Comparison of ENCODE assay signal across 8 mouse cellular contexts in the genomic region with DNA sequence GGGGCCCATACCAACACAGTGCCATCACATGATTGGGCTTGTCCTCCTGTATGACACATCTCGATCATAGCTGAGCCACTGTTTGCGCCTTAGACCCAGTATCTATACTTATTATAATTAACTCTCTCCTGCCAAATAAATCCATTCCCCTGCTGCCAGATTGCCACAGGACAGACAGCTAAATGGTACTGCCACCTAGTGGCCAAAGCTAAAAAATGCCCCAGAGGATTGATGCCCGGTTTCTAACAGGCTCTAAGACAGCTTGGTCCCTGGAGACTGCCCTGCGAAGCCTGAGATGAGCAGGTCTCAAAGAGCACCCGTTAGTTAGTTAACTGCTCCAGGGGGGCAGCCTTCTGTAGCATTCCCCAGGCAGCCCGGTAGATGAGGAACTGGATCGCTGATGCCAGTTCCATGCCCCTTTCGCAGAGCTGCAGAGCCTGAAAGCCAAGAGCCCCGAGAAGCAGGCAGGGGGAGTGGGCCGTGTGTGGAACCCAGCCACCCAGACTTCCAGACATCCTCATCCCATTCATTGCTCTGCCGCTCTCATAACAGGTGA. TPM values are rescaled to one million over a fixed set of nuclear protein-coding genes. Genes with fewer than 3 reads are reported as not detected.
A peak's percentile ranks its signal among the peaks of the same experiment; 100 is the strongest.
DNase-seq lines count a peak whose midpoint lies in the region; ATAC-seq and TF ChIP-seq lines count a peak whose summit lies in the region.

No protein-coding gene starts in this region.

- no peaks in the 10 kb centered on the region for H3K36me3 ChIP-seq in lung, postnatal 0 days (ENCODE audit: insufficient read depth, low read length)

- TF ChIP-seq CTCF in cortical plate, adult 2 months (IDR thresholded peaks at IDR 0.05; ENCODE audit: extremely low read depth, insufficient read depth, low read length) = peak; percentile 74
- peak; percentile 84 for TF ChIP-seq CTCF in lung, postnatal 0 days (IDR thresholded peaks at IDR 0.05)

- no peak overlapping the region for H3K4me3 ChIP-seq in cortical plate, adult 2 months (ENCODE audit: insufficient read depth, low read length)
- H3K4me3 ChIP-seq in lung, postnatal 0 days (ENCODE audit: low read depth, low read length) = no peak overlapping the region

- no peak overlapping the region for H3K4me2 ChIP-seq in lung, postnatal 0 days (replicated peaks; ENCODE audit: low read depth, low read length)

- H3K9me3 ChIP-seq in lung, postnatal 0 days (ENCODE audit: low read length) = no peaks in the 10 kb centered on the region

- no peak overlapping the region for H3K27ac ChIP-seq in cortical plate, adult 2 months (ENCODE audit: insufficient read depth, low read length)
- no peak overlapping the region for H3K27ac ChIP-seq in lung, postnatal 0 days (ENCODE audit: low read length)

- H3K4me1 ChIP-seq in cortical plate, adult 2 months (ENCODE audit: control insufficient read depth, insufficient read depth, low read length) = no peaks in the 10 kb centered on the region
- peaks cover 2% of the 10 kb centered on the region; the same call in 1 of the 2 replicates for H3K4me1 ChIP-seq in lung, postnatal 0 days (ENCODE audit: insufficient read depth, low read depth, low read length)

- TF ChIP-seq EP300 in lung, postnatal 0 days (IDR thresholded peaks at IDR 0.05) = no peak

- H3K9ac ChIP-seq in lung, postnatal 0 days (replicated peaks; ENCODE audit: low read depth) = no peak overlapping the region

- 21% methylated on average over 11 of the region's 11 CpGs for WGBS in lung, postnatal 0 days

- ATAC-seq in lung, postnatal 0 days = no peak

- DNase-seq in adrenal gland, postnatal 10 days = peak; percentile 73
- DNase-seq in adrenal gland, postnatal 25 days = no peak
- DNase-seq in right cerebral cortex, postnatal 10 days (ENCODE audit: low spot score in 2 of 2) = peak; percentile 70 to 72
- DNase-seq in right cerebral cortex, postnatal 4 days = no peak
- peak; percentile 60 for DNase-seq in hindlimb bud, embryonic 11.5 days (ENCODE audit: extremely low spot score, low read depth, low spot score)
- peak; percentile 72 for DNase-seq in lung, postnatal 0 days (ENCODE audit: low spot score)
- peak; percentile 64 to 65 for DNase-seq in spleen, postnatal 36 days (ENCODE audit: low spot score in 2 of 2)

- no peak for TF ChIP-seq POLR2A in cortical plate, adult 2 months (IDR thresholded peaks at IDR 0.05; ENCODE audit: extremely low read depth, insufficient read depth, low read length)

- H3K27me3 ChIP-seq in lung, postnatal 0 days (replicated peaks; ENCODE audit: insufficient read depth, low read length) = peaks cover 9% of the 10 kb centered on the region

RNA-seq across cellular contexts. Expression of gene Ankrd63, which starts 8.0 kb away (rescaled TPM):
- total RNA-seq in adrenal gland, postnatal 10 days (2021) = under 1 TPM; 0.09 to 0.15 TPM
- total RNA-seq in adrenal gland, postnatal 25 days (2021) = 0.27 and 0.67 TPM in 2 replicates
- polyA plus RNA-seq in cortical plate, adult 2 months (2012; rRNA removed) = 11.3 and 17.9 TPM in 2 replicates
- polyA plus RNA-seq in lung, postnatal 0 days (2015; fragmentation: Nextera tagmentation; extraction: Ambion mirVana) = 0.02 and 0.05 TPM in 2 replicates

RNA-seq across cellular contexts. Expression of gene Plcb2, which starts 32.5 kb away (rescaled TPM):
- total RNA-seq in adrenal gland, postnatal 10 days (2021) = 1 to 10 TPM; 1.8 to 3.0 TPM
- total RNA-seq in adrenal gland, postnatal 25 days (2021) = 0.76 and 2.1 TPM in 2 replicates
- polyA plus RNA-seq in cortical plate, adult 2 months (2012; rRNA removed) = 2.9 and 3.0 TPM in 2 replicates
- polyA plus RNA-seq in lung, postnatal 0 days (2015; fragmentation: Nextera tagmentation; extraction: Ambion mirVana) = 1.6 TPM in 2 replicates

RNA-seq across cellular contexts. Expression of gene Pak6, which starts 32.7 kb away (rescaled TPM):
- 10 to 100 TPM in 1 of 2 experiments, 1 to 10 TPM in 1; 8.0 to 13.6 TPM for total RNA-seq in adrenal gland, postnatal 10 days (2021)
- 22.6 and 23.1 TPM in 2 replicates for total RNA-seq in adrenal gland, postnatal 25 days (2021)
- polyA plus RNA-seq in cortical plate, adult 2 months (2012; rRNA removed) = 58.0 and 63.1 TPM in 2 replicates
- 1.1 and 2.0 TPM in 2 replicates for polyA plus RNA-seq in lung, postnatal 0 days (2015; fragmentation: Nextera tagmentation; extraction: Ambion mirVana)

RNA-seq across cellular contexts. Expression of gene Inafm2, which starts 49.8 kb away (rescaled TPM):
- total RNA-seq in adrenal gland, postnatal 10 days (2021) = 10 to 100 TPM; 27.3 to 27.9 TPM
- 33.9 and 37.3 TPM in 2 replicates for total RNA-seq in adrenal gland, postnatal 25 days (2021)
- 22.4 and 24.7 TPM in 2 replicates for polyA plus RNA-seq in cortical plate, adult 2 months (2012; rRNA removed)
- 34.5 and 35.9 TPM in 2 replicates for polyA plus RNA-seq in lung, postnatal 0 days (2015; fragmentation: Nextera tagmentation; extraction: Ambion mirVana)

Comparison
In these comparisons a context has a peak if more than half of its experiments do, and no peak if none do; other contexts are left out.
1. DNase-seq: peak in adrenal gland, postnatal 10 days (single experiment), right cerebral cortex, postnatal 10 days (2 of 2), hindlimb bud, embryonic 11.5 days (single experiment), lung, postnatal 0 days (single experiment) and spleen, postnatal 36 days (2 of 2); none in adrenal gland, postnatal 25 days (single experiment) and right cerebral cortex, postnatal 4 days (single experiment).